Mouse (Mus musculus) left cerebral cortex, adult 2 months (tissue): Measurements from ENCODE around the gene Mrps33. TPM values are rescaled to one million over a fixed set of nuclear protein-coding genes. Genes with fewer than 3 reads are reported as not detected.

ENCODE experiments used
- DNase-seq, 2 experiments: peaks; one replicate each; pipeline ENCODE4 v3.0.0; 2021 to 2022; ENCODE audit warnings: low spot score in 2 of 2, mixed read lengths in 1 of 2; ENCODE audit errors: extremely low spot score in 1 of 2
- H3K27ac ChIP-seq: fragments of 200-600 bp; 2 replicates; pipeline ENCODE4 v1.8.1; 2022
- H3K4me3 ChIP-seq: fragments of 200-600 bp; 2 replicates; pipeline ENCODE4 v1.8.1; 2022
- CTCF ChIP-seq: fragments of 200-600 bp; IDR thresholded peaks from 2 replicates; pipeline ENCODE4 v1.8.1; 2022; ENCODE audit warnings: antibody characterized with exemption, mild to moderate bottlenecking, moderate library complexity
- intact Hi-C: fragments of 180-260 bp; cut with DNase I; formaldehyde crosslinking; loops from one replicate; pipeline ENCODE4 v1.15.1; 2025
- long read RNA-seq, 2 experiments: library from polyadenylated mRNA; stranded (forward); transcript quantifications; one replicate each; pipeline ENCODE4 v2.0.0; 2021; ENCODE audit warnings: borderline mapping rate in 2 of 2
- total RNA-seq, 2 experiments: library from RNA; stranded (reverse); gene quantifications; 2 replicates each; pipeline ENCODE4 v1.2.3; 2021

Gene Mrps33
- total RNA-seq: 100 to 1,000 TPM in 1 of 2 experiments, 10 to 100 TPM in 1; 91.5 to 104 TPM
- long read RNA-seq, experiment 1, transcript Mrps33-201 (3 exons, 1,107 nt): major isoform, 77 of 84 reads
- long read RNA-seq, experiment 1, partial matches to known transcripts: 0 of 84 reads
- long read RNA-seq, experiment 1, other reads (novel, unspliced or antisense): 4 of 84 reads
- long read RNA-seq, experiment 2, transcript Mrps33-201 (3 exons, 1,107 nt): major isoform, 49 of 57 reads
- long read RNA-seq, experiment 2, partial matches to known transcripts: 3 of 57 reads
- long read RNA-seq, experiment 2, other reads (novel, unspliced or antisense): 3 of 57 reads

DNA sequence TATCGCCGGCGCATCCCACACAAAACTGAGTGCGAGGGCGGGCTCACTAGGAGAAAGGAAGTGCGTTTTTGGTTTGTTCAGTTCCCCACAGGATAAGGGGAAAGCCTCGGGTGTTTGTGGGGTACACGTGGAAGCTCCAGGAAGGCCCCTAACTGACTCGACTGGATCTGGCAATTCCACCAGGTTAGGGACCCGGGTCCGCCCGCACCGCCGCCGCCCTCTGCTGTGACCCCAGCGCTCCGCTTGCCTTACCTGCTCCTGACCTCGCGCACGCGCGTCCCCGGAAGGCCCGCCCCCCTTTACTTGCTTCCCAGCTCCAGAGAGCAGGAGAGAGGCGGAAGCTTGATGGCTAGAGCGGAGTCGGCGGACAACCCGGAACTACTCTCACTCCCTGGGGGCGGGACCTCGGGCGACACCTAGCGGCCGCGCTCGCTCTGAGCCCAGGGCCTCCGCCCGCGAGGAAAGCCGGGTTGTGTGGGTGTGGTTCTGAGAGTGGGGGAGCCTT lies at the start of gene Mrps33:
Mrps33 (minus strand) TSS at position 377 of the 505 bp plus-strand sequence.
- Histone ChIP-seq H3K4me3 (peak within 1 kb of the TSS; percentile 56), H3K27ac (peak within 1 kb of the TSS; percentile 86)
- intact Hi-C loops: loop anchor here (2.0 kb wide), 1 partner anchor 60 kb away; no protein-coding TSS in a partner anchor
- TF ChIP-seq CTCF: peak; percentile 99
- peak; percentile 97 to 99 for DNase-seq

DNA sequence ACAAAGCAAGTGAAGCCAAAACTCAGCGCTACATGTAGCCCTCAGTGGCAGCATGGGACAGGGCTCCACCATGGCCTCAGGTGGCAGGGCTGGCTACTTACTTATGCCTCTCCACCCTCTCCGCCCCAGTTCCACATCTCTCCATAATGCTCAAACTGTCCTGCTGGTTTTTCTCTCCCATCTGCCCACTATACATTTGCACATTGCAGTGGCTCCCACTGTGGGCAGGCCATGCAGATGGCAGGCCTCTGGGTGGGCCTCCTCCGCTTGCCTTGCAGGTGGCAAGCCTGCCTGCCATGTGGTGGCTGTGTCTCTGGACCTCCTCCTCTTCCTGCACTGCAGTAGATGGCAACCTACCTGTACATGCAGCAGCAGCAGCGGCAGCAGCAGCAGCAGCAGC lies 38.9 kb upstream of the Mrps33 start:
- peak in 1 of 2 experiments; percentile 13 for DNase-seq
- intact Hi-C loops: no loop called here
- Histone ChIP-seq H3K27ac (no peak overlapping the region), H3K4me3 (no peak overlapping the region)
- TF ChIP-seq CTCF: no peak

DNA sequence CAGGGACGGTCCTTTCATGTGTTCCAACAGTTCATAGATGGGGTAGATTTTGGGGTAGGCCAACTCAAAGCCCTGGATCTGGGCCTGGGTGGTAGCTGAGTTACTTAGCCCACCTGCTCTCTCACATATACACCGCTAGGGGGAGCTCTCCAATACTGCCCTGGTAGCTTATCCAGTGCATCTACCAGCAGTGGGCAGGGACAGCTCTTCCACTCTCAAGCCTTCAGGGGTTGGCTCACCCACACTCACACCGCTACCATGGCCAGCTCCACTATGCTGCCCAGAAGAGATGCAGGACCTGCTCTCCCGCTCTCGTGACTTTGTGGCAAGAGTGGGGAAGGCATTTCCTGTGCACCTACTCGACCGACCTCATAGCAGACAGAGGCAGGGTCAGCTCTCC lies 38.0 kb upstream of the Mrps33 start:
- peak; percentile 55 for TF ChIP-seq CTCF
- no peak overlapping the region for H3K4me3 ChIP-seq
- intact Hi-C loops: no loop called here
- H3K27ac ChIP-seq: no peak overlapping the region
- DNase-seq: peak in 1 of 2 experiments; percentile 12

DNA sequence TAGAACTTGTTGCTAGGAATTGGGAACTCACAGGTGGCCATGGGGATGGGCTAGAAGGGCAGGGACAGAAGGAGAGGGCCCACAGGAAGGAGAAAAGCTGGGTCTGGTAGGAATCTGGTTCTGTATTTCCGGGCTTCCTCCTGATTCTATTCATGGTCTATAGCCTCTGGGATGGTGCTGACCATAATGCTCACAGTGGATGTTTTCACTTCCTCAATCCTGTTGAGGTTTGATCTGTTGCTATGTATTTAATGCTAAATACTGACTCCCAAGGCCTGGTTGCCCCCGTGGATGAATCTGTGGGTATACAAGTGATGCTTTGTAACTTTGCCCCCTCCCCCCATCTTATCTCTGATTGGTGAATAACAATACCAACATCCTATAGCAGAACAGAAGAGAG lies 36.8 kb upstream of the Mrps33 start:
- Histone ChIP-seq H3K4me3 (no peak overlapping the region), H3K27ac (no peak overlapping the region)
- no peak for TF ChIP-seq CTCF
- no peak for DNase-seq
- intact Hi-C loops: no loop called here

DNA sequence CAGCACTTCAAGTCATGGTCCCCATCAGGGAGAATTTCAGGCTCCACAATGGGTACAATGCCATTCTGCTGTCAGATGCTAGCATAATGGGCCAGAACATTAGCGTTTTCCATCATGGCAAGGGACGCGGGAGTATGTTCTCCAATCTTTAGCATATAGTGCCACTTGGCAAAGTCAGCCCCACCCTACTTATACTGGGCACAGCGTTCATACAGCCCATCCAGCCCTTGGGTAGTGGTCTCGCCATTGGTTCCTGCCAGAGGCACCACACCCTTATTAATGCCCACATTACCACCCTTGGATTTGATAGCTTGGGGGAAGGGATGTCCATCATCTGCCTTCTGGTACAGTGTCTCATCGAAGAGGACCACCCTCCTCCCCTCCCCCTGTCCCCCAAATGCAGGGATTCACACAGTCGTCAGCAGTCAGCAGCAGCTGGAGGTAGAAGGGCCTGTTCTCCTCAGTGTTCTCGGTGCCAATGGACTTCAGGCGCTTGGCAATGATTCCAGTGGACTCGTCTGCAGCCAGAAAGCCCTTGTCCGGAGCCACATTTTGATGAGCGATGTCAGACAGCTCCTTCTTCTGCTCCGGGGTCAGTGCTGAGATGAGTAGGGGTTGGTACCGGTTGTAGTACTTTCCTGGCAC lies 33.0 kb upstream of the Mrps33 start:
- intact Hi-C loops: no loop called here

DNA sequence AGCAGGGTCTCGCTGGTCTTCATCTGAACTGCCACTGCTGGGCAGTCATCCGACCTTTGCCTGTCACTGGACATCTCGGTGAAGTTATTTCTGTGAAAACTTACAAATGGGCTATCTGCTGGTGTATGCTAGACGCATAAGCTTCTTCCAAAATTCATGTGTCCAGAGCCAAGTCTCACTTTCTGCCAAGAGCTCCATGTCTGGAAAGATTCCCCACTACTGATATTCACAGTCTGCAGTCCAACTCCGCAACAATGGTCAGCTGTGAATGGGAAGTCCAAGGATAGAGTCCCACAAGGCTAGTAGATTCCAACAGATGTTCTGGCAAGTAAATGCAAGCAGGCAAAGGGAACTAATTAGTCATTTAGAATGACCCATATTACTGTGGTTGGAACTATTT lies 17.9 kb upstream of the Mrps33 start:
- Histone ChIP-seq H3K4me3 (no peak overlapping the region), H3K27ac (no peak overlapping the region)
- no peak for TF ChIP-seq CTCF
- DNase-seq: no peak
- intact Hi-C loops: no loop called here

More for the DNA sequence above, 33.0 kb upstream of the Mrps33 start:
- no peak for DNase-seq
- Histone ChIP-seq H3K27ac (no peak overlapping the region), H3K4me3 (no peak overlapping the region)
- no peak for TF ChIP-seq CTCF

DNA sequence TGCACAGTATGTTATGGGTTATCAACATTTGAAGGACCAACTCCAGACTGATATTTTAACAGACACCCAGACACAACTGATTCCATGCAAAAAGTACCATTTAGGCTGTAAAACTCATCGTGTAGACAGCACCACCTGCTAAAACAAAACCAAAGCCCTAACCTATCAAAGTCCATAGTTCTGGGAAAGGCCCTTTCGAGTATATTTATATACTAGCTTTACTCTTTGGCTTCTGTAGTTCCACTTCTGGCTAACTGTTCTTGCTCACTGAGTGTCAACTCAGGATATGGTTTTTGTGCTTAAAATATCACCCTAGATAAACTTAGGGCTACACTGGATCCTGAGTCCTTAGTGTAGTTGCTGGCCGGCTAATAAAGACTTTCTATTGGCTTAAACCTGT lies 10.5 kb upstream of the Mrps33 start:
- intact Hi-C loops: no loop called here
- TF ChIP-seq CTCF: no peak
- DNase-seq: no peak
- H3K4me3 ChIP-seq: no peak overlapping the region
- no peak overlapping the region for H3K27ac ChIP-seq

DNA sequence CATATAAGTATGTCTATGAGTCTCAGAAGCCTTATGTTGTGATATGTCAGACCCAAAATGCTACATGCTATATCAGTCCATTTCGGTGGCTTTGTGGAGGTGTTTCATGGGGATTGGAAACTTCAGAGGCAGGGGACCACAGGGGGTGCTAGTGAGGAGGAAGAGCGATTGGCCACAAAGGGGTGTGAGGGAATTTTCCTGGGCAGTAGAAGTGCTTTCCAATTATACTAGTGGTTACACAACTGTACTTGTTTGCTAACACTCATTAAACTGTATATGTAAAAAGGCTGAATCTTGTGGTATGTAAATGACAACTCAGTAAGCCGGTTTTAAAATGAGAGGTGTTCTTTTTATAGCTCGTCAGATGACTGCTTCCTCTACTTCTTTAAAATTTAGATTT lies 8.1 kb upstream of the Mrps33 start:
- Histone ChIP-seq H3K4me3 (no peak overlapping the region), H3K27ac (peak overlapping the region; percentile 62)
- no peak for DNase-seq
- intact Hi-C loops: loop anchor here (1.0 kb wide), 1 partner anchor 85 kb away; no protein-coding TSS in a partner anchor
- TF ChIP-seq CTCF: peak; percentile 9

DNA sequence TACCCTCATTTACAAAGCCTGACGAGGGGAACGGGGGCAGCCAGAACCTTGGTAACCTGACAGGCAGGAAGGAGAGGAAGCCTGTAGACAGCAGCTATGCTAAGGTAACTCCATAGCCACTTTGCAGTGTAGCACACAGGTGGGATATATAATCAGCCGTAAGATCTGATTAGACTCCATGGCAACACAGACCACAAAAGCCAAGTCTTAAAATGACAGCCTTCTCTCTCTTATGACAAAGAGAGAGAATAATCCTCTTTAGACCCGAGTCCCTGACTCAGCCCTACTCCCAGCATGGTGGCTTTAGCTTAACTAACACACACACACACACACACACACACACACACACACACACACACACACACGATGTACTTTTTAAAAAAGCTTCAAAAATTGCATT lies 2.3 kb downstream of the Mrps33 start:
- no peak overlapping the region for H3K4me3 ChIP-seq
- no peak overlapping the region for H3K27ac ChIP-seq
- intact Hi-C loops: no loop called here
- TF ChIP-seq CTCF: no peak
- DNase-seq: no peak

DNA sequence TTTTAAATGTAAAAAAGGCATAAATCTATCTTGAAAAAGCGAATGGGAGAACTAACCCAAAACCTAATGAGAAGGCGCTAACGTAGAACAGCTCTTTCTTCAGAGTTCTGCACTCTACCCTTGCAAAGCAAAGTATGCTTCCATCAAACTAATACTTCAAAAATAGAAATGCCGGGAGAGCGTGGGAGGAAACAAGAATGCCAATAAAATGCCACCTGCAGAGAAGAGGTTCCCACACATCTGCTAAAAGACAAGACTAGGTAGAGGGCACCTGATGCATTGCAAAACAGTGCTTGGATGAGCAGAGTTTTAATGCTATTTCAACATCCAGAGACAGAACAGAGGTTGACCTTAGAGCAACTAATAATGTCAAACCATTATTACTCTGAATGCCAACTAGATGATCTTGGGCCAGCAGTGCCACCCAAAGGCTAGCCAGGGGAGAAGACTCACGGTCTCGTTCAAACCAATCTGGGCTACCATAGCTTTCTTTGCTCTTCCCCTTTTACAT lies 3.7 kb downstream of the Mrps33 start:
- peak in 1 of 2 experiments; percentile 24 for DNase-seq
- Histone ChIP-seq H3K27ac (no peak overlapping the region), H3K4me3 (no peak overlapping the region)
- intact Hi-C loops: no loop called here
- no peak for TF ChIP-seq CTCF

DNA sequence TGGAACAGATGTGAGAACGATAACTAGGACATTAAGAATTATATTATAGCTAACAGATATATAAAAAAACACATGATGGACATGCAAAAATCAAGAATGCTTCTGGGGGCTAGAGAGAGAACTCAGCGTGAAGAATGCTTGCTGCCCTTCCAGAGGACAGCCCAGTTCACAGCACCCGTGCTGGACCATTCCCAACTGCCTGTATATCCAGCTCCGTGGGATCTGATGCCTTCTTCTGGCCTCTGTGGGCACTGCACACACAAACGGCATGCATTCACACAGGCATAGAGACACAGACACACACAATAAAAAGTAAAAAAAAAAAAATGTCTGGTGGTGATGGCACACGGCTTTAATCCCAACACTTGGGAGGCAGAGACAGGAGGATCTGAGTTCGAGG lies 4.5 kb downstream of the Mrps33 start:
- no peak overlapping the region for H3K27ac ChIP-seq
- DNase-seq: no peak
- TF ChIP-seq CTCF: no peak
- intact Hi-C loops: no loop called here
- no peak overlapping the region for H3K4me3 ChIP-seq

DNA sequence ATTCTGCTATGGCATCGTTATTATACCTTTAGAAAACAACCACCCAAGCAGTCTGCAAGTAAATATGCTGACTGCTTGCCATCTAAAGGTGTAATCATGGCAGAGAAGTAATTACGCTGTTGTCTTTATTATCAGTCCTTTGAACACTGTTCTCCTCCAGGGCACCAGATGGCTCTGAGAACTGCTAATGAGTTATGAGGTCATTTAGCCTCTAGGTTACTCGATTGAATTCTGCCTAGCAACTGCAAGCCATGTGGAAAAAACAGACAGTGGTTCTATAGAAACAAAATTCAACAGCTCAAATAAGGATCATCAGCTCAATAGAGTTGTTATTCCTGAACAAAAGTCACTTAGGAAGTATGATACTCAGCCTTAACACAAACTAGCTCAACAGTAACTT lies 4.9 kb downstream of the Mrps33 start:
- Histone ChIP-seq H3K4me3 (no peak overlapping the region), H3K27ac (no peak overlapping the region)
- no peak for TF ChIP-seq CTCF
- intact Hi-C loops: no loop called here
- DNase-seq: no peak

DNA sequence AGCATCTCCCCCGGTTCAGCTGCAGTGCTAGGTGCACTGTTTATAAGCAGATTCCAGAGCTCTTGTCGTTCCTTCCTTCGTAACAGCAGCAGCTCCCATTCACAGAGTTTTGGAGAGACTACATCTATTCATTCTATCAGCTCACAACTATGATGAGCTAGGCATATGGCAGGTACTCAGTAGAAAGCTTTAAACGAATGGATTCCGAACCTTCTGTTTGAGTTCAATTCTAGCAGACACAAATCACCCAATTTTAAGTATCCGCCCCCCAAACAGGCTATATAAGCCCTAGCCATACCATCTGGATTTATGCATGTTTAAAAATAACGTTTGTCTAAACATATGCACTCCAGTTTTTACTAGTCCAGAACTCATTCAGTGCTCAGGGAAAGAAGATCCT lies 9.8 kb downstream of the Mrps33 start:
- no peak for TF ChIP-seq CTCF
- no peak overlapping the region for H3K27ac ChIP-seq
- DNase-seq: no peak
- intact Hi-C loops: no loop called here
- no peak overlapping the region for H3K4me3 ChIP-seq
